Mouse (Mus musculus) forebrain, embryonic 13.5 days (tissue): ENCODE data around the gene Ehmt1. TPM values are rescaled to one million over a fixed set of nuclear protein-coding genes. Genes with fewer than 3 reads are reported as not detected.
"Not testable (repeated sequence)": the region's sequence is repeated elsewhere in the genome, so short reads cannot be mapped to it uniquely, and the experiment has no call there.

Experiments used
- ATAC-seq: fragments of 200-750 bp; cut with Nextera tagmentation; 2 replicates; pipeline ENCODE4 v1.8.0; 2017
- H3K27ac ChIP-seq: fragments of 300-500 bp; sonication (generic); 2 replicates; pipeline ENCODE4 v1.5.1; 2015; ENCODE audit warnings: inconsistent platforms, mild to moderate bottlenecking, moderate library complexity
- H3K27me3 ChIP-seq: fragments of 300-500 bp; sonication (generic); 2 replicates; pipeline ENCODE4 v1.6.1; 2015; ENCODE audit warnings: mild to moderate bottlenecking, inconsistent platforms
- H3K36me3 ChIP-seq: fragments of 300-500 bp; sonication (generic); 2 replicates; pipeline ENCODE4 v1.6.1; 2015; ENCODE audit warnings: mild to moderate bottlenecking, inconsistent platforms; ENCODE audit not compliant: poor library complexity, severe bottlenecking
- H3K4me1 ChIP-seq: fragments of 300-500 bp; sonication (generic); 2 replicates; pipeline ENCODE4 v1.6.1; 2015; ENCODE audit warnings: inconsistent platforms
- H3K4me2 ChIP-seq: fragments of 300-500 bp; sonication (generic); 2 replicates; pipeline ENCODE4 v1.6.1; 2015; ENCODE audit warnings: inconsistent platforms, mild to moderate bottlenecking, moderate library complexity
- H3K4me3 ChIP-seq: fragments of 300-500 bp; sonication (generic); 2 replicates; pipeline ENCODE4 v1.5.1; 2015; ENCODE audit warnings: mild to moderate bottlenecking, inconsistent platforms
- H3K9ac ChIP-seq: fragments of 300-500 bp; sonication (generic); 2 replicates; pipeline ENCODE4 v1.6.1; 2015; ENCODE audit warnings: mild to moderate bottlenecking, inconsistent platforms
- H3K9me3 ChIP-seq: fragments of 300-500 bp; sonication (generic); replicated peaks from 2 replicates; pipeline ENCODE4 v1.6.1; 2016; ENCODE audit warnings: inconsistent platforms
- WGBS: fragments of 180-500 bp; shearing (Covaris S2); methylation state at CpG from one replicate; pipeline ENCODE4 v1.1.7; 2015; 5-methylcytosine and 5-hydroxymethylcytosine counted together
- polyA plus RNA-seq: library from polyadenylated mRNA; unstranded; fragments of >200 nt; fragmentation: Nextera tagmentation; extraction: Ambion mirVana; gene quantifications from 2 replicates; pipeline ENCODE4 v1.2.1, GENCODE M21; 2015

Ehmt1 gene
- polyA plus RNA-seq = 152 and 156 TPM in 2 replicates

DNA sequence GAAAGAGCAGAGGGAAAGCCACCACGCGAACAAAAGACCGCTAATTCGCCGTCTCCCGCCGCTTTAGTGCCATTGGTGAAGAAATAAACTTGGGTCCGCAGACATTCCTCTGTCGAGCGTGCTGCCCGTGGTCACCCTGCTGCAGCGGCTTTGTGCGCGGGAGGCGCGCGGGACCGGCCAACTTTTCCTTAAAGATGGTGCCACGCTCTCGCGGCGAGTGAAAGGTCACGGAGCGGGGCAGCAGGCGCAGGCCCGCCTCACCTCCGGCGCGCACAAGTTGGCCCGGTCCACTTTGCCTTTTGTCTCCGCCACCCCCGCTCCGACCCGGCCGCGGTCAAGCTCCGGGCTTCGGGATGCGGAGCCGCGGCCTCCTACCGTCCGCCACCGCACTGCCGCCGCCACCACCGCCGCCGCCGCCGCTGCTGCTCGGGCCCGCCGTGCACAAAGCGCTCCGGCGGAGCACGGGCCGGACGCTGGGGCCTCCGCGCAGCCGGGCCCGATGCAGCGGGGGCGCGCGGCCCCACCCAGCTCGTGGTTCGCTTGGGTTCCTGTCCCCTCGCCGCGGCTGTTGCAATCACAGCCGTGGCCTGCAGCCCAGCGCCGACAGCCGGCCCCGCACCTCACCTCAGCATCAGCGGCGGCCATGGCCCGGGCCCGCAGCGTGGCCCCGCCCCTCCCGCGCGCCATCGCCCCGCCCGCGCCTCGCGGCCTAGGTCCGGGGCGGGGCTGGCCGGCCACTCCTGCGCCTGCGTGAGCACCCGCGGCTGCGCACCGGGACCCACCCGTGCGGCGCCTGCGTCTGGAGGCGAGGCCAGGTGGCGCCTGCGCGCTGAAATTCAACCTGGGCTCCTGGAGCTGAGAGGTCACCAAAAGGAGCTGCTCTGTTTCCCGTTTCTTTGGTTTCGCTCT is at the start of gene Ehmt1:
TSS of gene Ehmt1 (minus strand) at position 685 of the 909 bp plus-strand sequence.
- peak; percentile 99 for ATAC-seq
- peaks cover 16% of the 10 kb centered on the region for H3K4me1 ChIP-seq
- no peaks in the 10 kb centered on the region for H3K27me3 ChIP-seq
- peak within 1 kb of the TSS; percentile 93 for H3K4me3 ChIP-seq
- no peaks in the 10 kb centered on the region for H3K9me3 ChIP-seq
- H3K36me3 ChIP-seq = no peaks in the 10 kb centered on the region
- H3K4me2 ChIP-seq = peak within 1 kb of the TSS; percentile 75
- H3K9ac ChIP-seq = peak within 1 kb of the TSS; percentile 98
- under 1% methylated on average over 80 of the region's 112 CpGs for WGBS
- H3K27ac ChIP-seq = peak within 1 kb of the TSS; percentile 97

- Histone ChIP-seq H3K4me1 (peaks cover 11% of the 10 kb centered on the region), H3K9me3 (no peaks in the 10 kb centered on the region), H3K27me3 (no peaks in the 10 kb centered on the region), H3K36me3 (peaks cover 56% of the 10 kb centered on the region), H3K9ac (peak within 1 kb of the TSS; percentile 89), H3K4me3 (peak within 1 kb of the TSS; percentile 83), H3K4me2 (peak within 1 kb of the TSS; percentile 75), H3K27ac (peak within 1 kb of the TSS; percentile 32; the same call in 1 of the 2 replicates)
- peak; percentile 95 for ATAC-seq
- under 1% methylated on average over 28 of the region's 28 CpGs for WGBS
Observed at GRCm38 (mm10) chr2:24962304-24963000, 43.0 kb upstream of the Ehmt1 start, which contains the start of gene Dph7. Gene Dph7 (plus strand): TSS chr2:24962400.

GRCm38 (mm10) chr2:24960910-24961309 is 41.5 kb upstream of the Ehmt1 start:
- H3K4me2 ChIP-seq = no peak overlapping the region
- peaks cover 11% of the 10 kb centered on the region for H3K4me1 ChIP-seq
- no peak overlapping the region for H3K4me3 ChIP-seq
- H3K9ac ChIP-seq = no peak overlapping the region
- H3K9me3 ChIP-seq = no peaks in the 10 kb centered on the region
- ATAC-seq = no peak
- peaks cover 58% of the 10 kb centered on the region for H3K36me3 ChIP-seq
- no peak overlapping the region for H3K27ac ChIP-seq
- 30% methylated on average over 3 of the region's 3 CpGs for WGBS
- H3K27me3 ChIP-seq = no peaks in the 10 kb centered on the region

DNA sequence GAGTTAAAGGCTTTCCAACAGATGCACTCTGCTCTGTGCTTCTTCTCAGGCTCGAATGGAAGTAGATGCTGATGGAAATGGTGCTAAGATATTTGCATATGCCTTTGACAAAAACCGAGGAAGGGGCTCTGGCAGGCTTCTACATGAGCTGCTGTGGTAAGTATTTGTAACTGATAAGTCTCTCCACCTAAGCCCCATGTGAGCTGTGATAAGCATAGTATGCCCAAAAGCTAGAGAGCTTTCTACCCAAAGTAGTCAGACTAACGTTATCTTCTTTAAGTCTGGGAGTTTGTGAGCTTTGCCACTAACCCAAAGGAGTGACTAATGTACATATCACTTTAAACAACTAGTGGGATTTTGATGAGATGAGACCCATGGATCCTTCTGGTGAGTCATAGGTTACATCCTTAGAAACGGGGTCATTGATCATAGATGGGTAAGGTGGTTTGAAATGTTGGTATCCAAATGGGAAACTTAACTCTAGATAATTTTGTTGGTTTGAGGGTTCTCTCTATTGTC is 33.2 kb upstream of the Ehmt1 start:
- WGBS = 88% methylated on average over 4 of the region's 4 CpGs
- Histone ChIP-seq H3K36me3 (peaks cover 59% of the 10 kb centered on the region), H3K4me1 (peaks cover 16% of the 10 kb centered on the region)

DNA sequence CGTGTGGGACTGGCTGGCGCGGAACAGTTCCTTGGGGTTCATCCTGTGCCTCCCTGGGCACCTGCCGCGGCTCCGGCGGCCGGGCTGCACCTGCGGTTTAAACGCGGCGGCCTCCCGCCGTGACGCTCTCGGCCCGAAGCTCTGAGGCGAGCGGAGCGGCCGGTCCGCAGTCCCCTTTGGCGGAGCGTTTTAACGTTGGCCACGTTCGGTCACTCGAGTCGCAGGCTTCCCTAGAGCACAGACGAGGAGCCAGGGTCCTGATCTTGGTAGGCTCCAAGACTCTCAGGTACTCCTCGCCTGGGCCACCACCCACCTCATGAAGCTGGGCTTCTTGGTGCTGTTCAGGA is 30.7 kb upstream of the Ehmt1 start:
- 0% methylated on average over 31 of the region's 31 CpGs for WGBS
- Histone ChIP-seq H3K4me3 (peak overlapping the region; percentile 98), H3K9ac (peak overlapping the region; percentile 97), H3K4me2 (peak overlapping the region; percentile 95), H3K27ac (0 out of 2 replicates have a peak overlapping the region, but pooled peaks have one; percentile 40), H3K4me1 (peaks cover 16% of the 10 kb centered on the region), H3K9me3 (no peaks in the 10 kb centered on the region), H3K36me3 (peaks cover 36% of the 10 kb centered on the region), H3K27me3 (no peaks in the 10 kb centered on the region)
- ATAC-seq = peak; percentile 1; the same call in 1 of the 2 replicates

More for the DNA sequence above, 33.2 kb upstream of the Ehmt1 start:
- Histone ChIP-seq H3K4me2 (no peak overlapping the region), H3K9ac (no peak overlapping the region), H3K27ac (no peak overlapping the region), H3K4me3 (no peak overlapping the region), H3K9me3 (no peaks in the 10 kb centered on the region), H3K27me3 (no peaks in the 10 kb centered on the region)
- ATAC-seq = no peak

GRCm38 (mm10) chr2:24949421-24950188 is 30.2 kb upstream of the Ehmt1 start, which contains the start of gene Zmynd19:
Gene Zmynd19 (plus strand): TSS chr2:24949792.
- WGBS = under 1% methylated on average over 75 of the region's 108 CpGs
- Histone ChIP-seq H3K27ac (peak within 1 kb of the TSS; percentile 40), H3K9me3 (no peaks in the 10 kb centered on the region), H3K4me2 (peak within 1 kb of the TSS; percentile 95), H3K4me1 (peaks cover 16% of the 10 kb centered on the region), H3K9ac (peak within 1 kb of the TSS; percentile 97), H3K36me3 (peaks cover 30% of the 10 kb centered on the region), H3K4me3 (peak within 1 kb of the TSS; percentile 98), H3K27me3 (no peaks in the 10 kb centered on the region)
- ATAC-seq = peak; percentile 99

- H3K27me3 ChIP-seq, H3K4me1 ChIP-seq, ATAC-seq, H3K4me2 ChIP-seq, H3K27ac ChIP-seq, H3K4me3 ChIP-seq, H3K36me3 ChIP-seq, H3K9ac ChIP-seq, H3K9me3 ChIP-seq: not testable (repeated sequence)
- WGBS = 64% methylated on average over 2 of the region's 2 CpGs
Observed at GRCm38 (mm10) chr2:24944304-24944703, 24.9 kb upstream of the Ehmt1 start.

GRCm38 (mm10) chr2:24942092-24942491 is 22.7 kb upstream of the Ehmt1 start:
- ATAC-seq = no peak
- H3K4me3 ChIP-seq = no peak overlapping the region
- WGBS = 82% methylated on average over 4 of the region's 4 CpGs
- H3K4me2 ChIP-seq = no peak overlapping the region
- H3K4me1 ChIP-seq = no peaks in the 10 kb centered on the region
- no peaks in the 10 kb centered on the region for H3K9me3 ChIP-seq
- H3K27ac ChIP-seq = no peak overlapping the region
- H3K27me3 ChIP-seq = 0 out of 2 replicates have a peak, but pooled peaks cover 4% of the 10 kb centered on the region
- no peak overlapping the region for H3K9ac ChIP-seq
- H3K36me3 ChIP-seq = no peaks in the 10 kb centered on the region

GRCm38 (mm10) chr2:24935057-24935796 is 15.8 kb upstream of the Ehmt1 start, which contains the start of gene Arrdc1:
Gene Arrdc1 (minus strand): TSS chr2:24935252.
- no peak within 1 kb of the TSS for H3K27ac ChIP-seq
- peak within 1 kb of the TSS; percentile 62 for H3K4me3 ChIP-seq
- H3K27me3 ChIP-seq = 0 out of 2 replicates have a peak, but pooled peaks cover 4% of the 10 kb centered on the region
- peak within 1 kb of the TSS; percentile 78 for H3K4me2 ChIP-seq
- ATAC-seq = peak; percentile 95
- no peaks in the 10 kb centered on the region for H3K9me3 ChIP-seq
- H3K4me1 ChIP-seq = peaks cover 13% of the 10 kb centered on the region
- H3K9ac ChIP-seq = peak within 1 kb of the TSS; percentile 63
- H3K36me3 ChIP-seq = no peaks in the 10 kb centered on the region
- under 1% methylated on average over 48 of the region's 49 CpGs for WGBS

- Histone ChIP-seq H3K9ac (peak overlapping the region; percentile 63), H3K27ac (no peak overlapping the region), H3K36me3 (no peaks in the 10 kb centered on the region), H3K27me3 (0 out of 2 replicates have a peak, but pooled peaks cover 4% of the 10 kb centered on the region), H3K9me3 (no peaks in the 10 kb centered on the region), H3K4me2 (peak overlapping the region; percentile 78), H3K4me1 (peaks cover 13% of the 10 kb centered on the region), H3K4me3 (peak overlapping the region; percentile 62)
- peak; percentile 46 for ATAC-seq
- 4% methylated on average over 19 of the region's 19 CpGs for whole genome bisulfite sequencing
Observed at GRCm38 (mm10) chr2:24934441-24934963, 15.1 kb upstream of the Ehmt1 start.
